Mouse (Mus musculus): ENCODE data around the gene Traf7. TPM values are rescaled to one million over a fixed set of nuclear protein-coding genes. Genes with fewer than 3 reads are reported as not detected.

Gene Traf7
- polyA plus RNA-seq, 1 experiment: 12.7 TPM

DNA sequence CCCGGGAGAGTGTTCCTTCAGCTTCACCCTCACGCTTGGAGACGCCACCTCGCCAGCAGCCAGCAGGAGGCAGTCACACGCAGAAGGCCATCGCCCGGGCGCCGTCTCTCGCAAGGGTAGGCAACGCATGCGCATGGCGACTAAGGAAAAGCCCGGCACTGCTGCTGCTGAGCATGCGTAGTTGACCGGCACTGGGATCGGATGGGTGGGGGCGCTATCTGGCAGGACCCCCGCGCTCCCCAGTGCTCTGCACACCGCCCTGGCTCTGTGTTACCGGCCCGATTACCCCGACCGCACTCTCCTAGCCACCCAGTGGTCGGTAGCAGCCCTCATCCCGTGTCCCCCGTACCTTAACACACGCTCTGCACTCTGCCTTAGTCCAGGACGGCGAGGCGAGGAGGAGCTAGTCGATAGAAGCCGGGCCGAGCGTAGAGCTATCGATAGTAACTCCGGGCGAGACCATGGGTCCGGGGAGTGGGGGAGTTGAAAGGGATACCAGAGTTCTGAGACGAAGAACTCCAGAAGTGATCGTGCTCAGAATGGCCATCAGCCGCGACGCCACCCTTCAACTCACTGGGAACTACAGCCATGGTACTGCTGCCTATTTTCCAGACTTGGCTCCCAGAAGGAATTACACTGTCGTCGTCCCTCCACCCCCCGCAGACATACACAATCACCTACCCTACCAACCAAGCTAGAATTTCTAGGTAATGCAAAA is 48.9 kb downstream of the Traf7 start, which contains the start of gene Mlst8:
Mlst8 (minus strand) TSS at position 416 of the 718 bp plus-strand sequence.
- peaks cover 44% of the 10 kb centered on the region for H3K36me3 ChIP-seq (ENCODE audit: control insufficient read depth)
- H3K27me3 ChIP-seq (ENCODE audit: control insufficient read depth): peaks cover 3% of the 10 kb centered on the region
- no peak for TF ChIP-seq GATA1 (IDR thresholded peaks at IDR 0.05; ENCODE audit: low read length)
- no peak for TF ChIP-seq TAL1 (IDR thresholded peaks at IDR 0.05; ENCODE audit: low read length)
- H3K9me3 ChIP-seq (ENCODE audit: control insufficient read depth, low read length): no peaks in the 10 kb centered on the region
- peak within 1 kb of the TSS; percentile 90 for H3K4me3 ChIP-seq (replicated peaks)
- peaks cover 41% of the 10 kb centered on the region for H3K4me1 ChIP-seq (ENCODE audit: control insufficient read depth)

DNA sequence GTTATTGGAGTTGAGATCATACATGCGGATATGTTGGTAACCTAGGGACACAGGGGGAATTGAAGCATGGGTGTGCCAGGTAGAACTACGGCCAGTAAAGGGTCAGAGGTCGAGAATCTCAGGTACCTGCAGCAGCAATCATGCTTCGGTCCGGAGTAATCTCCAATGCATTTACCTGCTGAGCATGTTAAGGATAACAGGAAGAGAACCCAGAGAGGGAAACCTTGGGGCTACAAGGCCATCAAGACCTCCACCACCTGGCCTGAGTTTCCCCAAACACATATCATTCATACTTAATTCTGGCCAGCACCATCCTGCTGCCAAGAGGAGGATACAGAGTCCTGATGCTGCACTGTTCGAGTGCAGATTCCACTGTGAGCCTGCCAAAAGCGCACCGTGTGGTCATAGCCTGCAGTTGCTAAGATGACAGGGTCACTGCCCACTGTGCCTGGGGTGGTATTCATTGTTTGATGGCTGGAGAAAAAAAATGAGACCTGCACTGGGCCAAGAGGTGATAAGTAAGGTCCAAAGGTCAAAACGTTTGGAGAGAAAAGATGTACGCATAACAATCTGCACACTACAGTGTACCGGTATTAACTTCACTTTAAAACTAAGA is 49.6 kb downstream of the Traf7 start:
- TF ChIP-seq TAL1 (IDR thresholded peaks at IDR 0.05; ENCODE audit: low read length): no peak
- TF ChIP-seq GATA1 (IDR thresholded peaks at IDR 0.05; ENCODE audit: low read length): no peak
- H3K4me3 ChIP-seq (replicated peaks): peak overlapping the region; percentile 90
- peaks cover 48% of the 10 kb centered on the region for H3K4me1 ChIP-seq (ENCODE audit: control insufficient read depth)
- H3K36me3 ChIP-seq (ENCODE audit: control insufficient read depth): peaks cover 51% of the 10 kb centered on the region
- H3K27me3 ChIP-seq (ENCODE audit: control insufficient read depth): no peaks in the 10 kb centered on the region
- H3K9me3 ChIP-seq (ENCODE audit: control insufficient read depth, low read length): no peaks in the 10 kb centered on the region

DNA sequence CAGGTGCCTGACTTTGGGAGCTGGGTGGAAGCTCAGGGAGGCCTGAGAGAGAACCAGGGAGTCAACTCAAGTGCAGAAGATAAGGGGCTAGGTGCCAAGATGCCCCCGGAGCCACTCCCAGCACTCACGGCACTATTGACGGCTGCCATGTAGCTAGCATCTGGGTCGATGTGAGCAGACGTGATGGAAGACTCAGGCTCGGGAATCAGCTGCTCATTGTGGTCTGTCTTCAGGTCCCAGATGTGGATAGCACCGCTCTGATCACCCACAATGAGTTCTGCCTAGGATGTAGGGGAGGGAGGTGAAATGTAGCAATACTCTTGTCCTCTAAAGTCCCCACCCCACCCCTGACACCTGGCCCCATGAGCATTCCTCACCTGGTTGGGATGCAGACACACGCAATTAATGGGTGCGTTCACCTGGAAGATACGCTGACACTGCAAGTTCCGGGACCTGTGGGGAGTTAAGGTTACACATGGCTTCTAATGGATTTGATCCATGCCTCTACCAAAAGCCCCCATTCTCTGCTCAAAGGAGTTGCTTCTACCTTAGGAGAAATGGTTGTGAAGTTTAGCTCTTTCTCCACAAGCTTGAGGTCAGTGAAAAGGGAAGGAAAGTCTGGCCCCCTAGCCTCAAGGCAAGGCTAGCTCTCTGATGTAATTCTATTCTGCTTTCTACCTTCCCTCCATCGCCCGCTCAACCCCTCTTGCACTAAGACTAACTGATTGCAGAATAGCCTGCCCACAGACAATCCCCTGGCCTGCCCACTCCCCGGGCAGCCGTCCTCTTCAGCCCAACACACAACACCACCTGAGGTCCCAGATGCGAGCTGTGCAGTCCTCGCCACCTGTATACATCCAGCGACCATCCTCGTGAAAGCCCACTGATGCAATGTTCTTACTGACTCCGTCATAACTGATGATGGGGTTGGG is 50.4 kb downstream of the Traf7 start:
- peaks cover 59% of the 10 kb centered on the region for H3K36me3 ChIP-seq (ENCODE audit: control insufficient read depth)
- no peaks in the 10 kb centered on the region for H3K27me3 ChIP-seq (ENCODE audit: control insufficient read depth)
- H3K9me3 ChIP-seq (ENCODE audit: control insufficient read depth, low read length): no peaks in the 10 kb centered on the region
- H3K4me1 ChIP-seq (ENCODE audit: control insufficient read depth): peaks cover 56% of the 10 kb centered on the region
- peak overlapping the region; percentile 90 for H3K4me3 ChIP-seq (replicated peaks)
- TF ChIP-seq GATA1 (IDR thresholded peaks at IDR 0.05; ENCODE audit: low read length): no peak
- TF ChIP-seq TAL1 (IDR thresholded peaks at IDR 0.05; ENCODE audit: low read length): no peak

DNA sequence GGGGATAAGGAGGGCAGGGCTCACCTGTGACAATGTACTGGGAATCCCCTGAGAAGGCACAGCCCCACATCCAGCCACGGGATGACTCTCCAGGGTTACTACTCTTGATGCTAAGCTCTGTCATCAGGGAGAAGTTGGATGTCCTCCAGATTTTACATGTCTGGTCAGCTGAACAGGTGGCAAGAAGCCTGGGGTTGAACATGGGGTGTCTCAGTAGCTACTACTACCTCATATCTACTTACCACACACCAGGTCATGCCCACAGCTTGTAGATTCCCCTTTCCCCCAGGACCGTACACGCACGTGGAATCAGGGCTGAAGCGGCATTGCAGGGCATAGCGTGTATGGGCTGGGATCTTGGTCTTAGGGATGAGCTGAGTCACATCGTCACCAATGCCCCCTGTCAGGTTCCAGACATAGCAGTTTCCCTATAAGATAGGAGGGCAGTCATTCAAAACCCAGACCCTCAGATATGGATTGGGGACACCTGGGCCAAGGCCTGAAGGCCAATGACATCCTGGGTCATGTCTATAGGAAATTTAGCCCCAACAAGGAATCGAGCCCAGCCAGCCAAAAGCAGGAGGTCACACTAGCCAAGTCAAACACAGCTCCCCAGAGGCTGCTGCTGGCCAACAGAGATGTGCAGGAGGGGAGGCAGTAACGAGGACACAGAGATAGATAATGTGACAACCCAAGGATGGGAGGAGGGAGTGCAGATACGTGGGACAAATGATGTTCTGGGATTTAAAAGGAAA is 51.5 kb downstream of the Traf7 start:
- Histone ChIP-seq H3K4me3 (replicated peaks) (no peak overlapping the region), H3K4me1 (ENCODE audit: control insufficient read depth) (peaks cover 65% of the 10 kb centered on the region)

DNA sequence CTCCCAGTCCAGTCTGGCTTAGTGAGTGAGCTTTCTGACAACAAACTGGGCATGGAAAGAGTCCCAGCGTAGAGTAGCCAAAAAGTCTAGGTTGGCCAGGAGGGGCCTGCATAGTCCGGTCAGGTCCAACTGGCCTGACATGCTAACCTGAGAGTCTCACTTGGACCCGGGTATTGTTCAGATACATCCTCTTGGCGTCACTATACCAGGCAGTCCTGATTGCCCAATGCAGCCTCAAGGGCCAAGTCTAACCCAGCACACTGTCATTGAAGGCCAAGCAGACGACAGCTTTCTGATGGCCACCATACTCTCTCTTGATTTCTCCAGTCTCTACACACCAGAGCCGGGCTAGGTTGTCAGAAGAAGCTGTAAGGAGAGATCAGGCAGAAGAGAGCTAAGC is 52.2 kb downstream of the Traf7 start:
- Histone ChIP-seq H3K4me3 (replicated peaks) (no peak overlapping the region), H3K36me3 (ENCODE audit: control insufficient read depth) (peaks cover 75% of the 10 kb centered on the region), H3K9me3 (ENCODE audit: control insufficient read depth, low read length) (no peaks in the 10 kb centered on the region), H3K27me3 (ENCODE audit: control insufficient read depth) (no peaks in the 10 kb centered on the region), H3K4me1 (ENCODE audit: control insufficient read depth) (peaks cover 68% of the 10 kb centered on the region)
- TF ChIP-seq GATA1 (IDR thresholded peaks at IDR 0.05; ENCODE audit: low read length) (no peak), TAL1 (IDR thresholded peaks at IDR 0.05; ENCODE audit: low read length) (no peak)

More for the DNA sequence above, 51.5 kb downstream of the Traf7 start:
- peaks cover 70% of the 10 kb centered on the region for H3K36me3 ChIP-seq (ENCODE audit: control insufficient read depth)
- no peaks in the 10 kb centered on the region for H3K27me3 ChIP-seq (ENCODE audit: control insufficient read depth)
- TF ChIP-seq TAL1 (IDR thresholded peaks at IDR 0.05; ENCODE audit: low read length) (no peak), GATA1 (IDR thresholded peaks at IDR 0.05; ENCODE audit: low read length) (no peak)
- no peaks in the 10 kb centered on the region for H3K9me3 ChIP-seq (ENCODE audit: control insufficient read depth, low read length)

DNA sequence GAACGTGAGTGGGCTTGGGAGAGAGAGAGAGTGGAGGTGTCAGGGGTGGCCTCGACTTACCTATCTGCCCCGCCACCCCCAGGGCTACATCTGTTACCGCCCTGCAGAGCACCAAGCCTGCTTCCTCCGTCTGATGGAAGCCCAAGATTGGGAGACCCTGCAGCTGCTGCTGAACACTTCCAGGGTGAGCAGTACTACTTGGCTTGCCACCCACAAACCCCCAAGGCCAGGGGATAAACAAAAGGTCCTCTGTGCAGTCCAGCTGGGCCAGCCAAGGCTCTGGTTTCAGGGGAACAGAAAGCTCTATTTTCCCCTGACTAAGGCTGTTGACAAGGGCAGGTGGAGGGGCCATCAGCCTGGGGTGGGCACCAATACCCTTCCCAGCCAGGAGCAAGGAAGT is 53.2 kb downstream of the Traf7 start:
- Histone ChIP-seq H3K36me3 (ENCODE audit: control insufficient read depth) (peaks cover 75% of the 10 kb centered on the region), H3K4me1 (ENCODE audit: control insufficient read depth) (peaks cover 61% of the 10 kb centered on the region), H3K27me3 (ENCODE audit: control insufficient read depth) (no peaks in the 10 kb centered on the region), H3K9me3 (ENCODE audit: control insufficient read depth, low read length) (no peaks in the 10 kb centered on the region), H3K4me3 (replicated peaks) (peak overlapping the region; percentile 27)
- TF ChIP-seq TAL1 (IDR thresholded peaks at IDR 0.05; ENCODE audit: low read length) (no peak), GATA1 (IDR thresholded peaks at IDR 0.05; ENCODE audit: low read length) (no peak)

DNA sequence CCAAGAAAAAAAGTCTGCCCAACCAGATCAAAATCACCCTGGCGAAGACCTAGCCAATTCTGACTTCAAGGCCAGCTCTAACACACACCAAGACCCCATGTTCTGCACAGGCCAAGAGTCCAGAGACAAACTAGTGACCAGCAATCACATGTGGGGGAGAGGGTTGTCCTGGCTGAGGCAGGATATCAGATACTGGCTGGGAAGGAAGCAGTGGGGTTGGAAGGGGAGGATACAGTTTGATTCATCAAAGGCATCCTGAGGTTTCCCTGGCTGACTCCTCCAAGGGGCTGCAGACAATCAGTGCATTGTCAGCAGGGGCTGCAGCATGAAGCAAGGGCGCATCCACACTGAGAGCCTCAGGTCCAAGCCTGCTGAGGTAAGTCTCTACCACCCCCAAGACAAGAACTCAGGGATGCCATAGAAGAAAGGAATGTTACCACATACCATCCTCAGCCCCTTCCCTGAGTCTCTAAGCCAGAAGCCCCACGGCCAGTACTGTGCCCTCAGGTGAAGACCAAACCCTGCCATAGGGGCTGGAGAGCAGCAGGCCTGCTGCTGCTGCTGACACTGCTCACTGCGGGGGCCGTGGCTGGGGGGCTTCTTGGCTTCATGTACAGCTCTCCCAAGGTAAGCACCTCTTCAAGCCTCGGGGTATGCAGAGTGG is 54.0 kb downstream of the Traf7 start, which contains the start of gene Bricd5:
Bricd5 (plus strand) TSS at position 273 of the 664 bp plus-strand sequence.
- Histone ChIP-seq H3K4me1 (ENCODE audit: control insufficient read depth) (peaks cover 60% of the 10 kb centered on the region), H3K36me3 (ENCODE audit: control insufficient read depth) (peaks cover 75% of the 10 kb centered on the region), H3K4me3 (replicated peaks) (peak within 1 kb of the TSS; percentile 70)

DNA sequence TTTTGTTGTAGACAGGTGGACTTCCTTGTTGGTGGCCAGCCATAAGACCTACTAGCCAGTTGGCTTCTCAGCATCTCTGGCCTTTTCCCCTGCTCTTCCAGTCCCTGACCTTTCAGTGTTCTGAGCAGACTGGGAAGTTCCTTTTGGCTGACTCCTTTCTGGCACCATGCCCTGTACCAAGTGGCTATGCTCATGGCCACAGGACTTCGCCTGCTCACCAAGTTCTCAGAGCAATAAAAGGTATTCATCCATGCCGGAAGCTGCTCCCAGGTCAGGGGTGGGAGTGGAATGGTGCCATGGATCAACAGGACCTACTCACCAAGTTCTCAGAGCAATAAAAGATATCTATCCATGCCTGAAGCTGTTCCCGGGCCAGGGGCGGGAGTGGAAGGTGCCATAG is 55.2 kb downstream of the Traf7 start:
- peaks cover 57% of the 10 kb centered on the region for H3K4me1 ChIP-seq (ENCODE audit: control insufficient read depth)

More for the DNA sequence above, 54.0 kb downstream of the Traf7 start, which contains the start of gene Bricd5:
- Histone ChIP-seq H3K27me3 (ENCODE audit: control insufficient read depth) (no peaks in the 10 kb centered on the region), H3K9me3 (ENCODE audit: control insufficient read depth, low read length) (no peaks in the 10 kb centered on the region)
- TF ChIP-seq GATA1 (IDR thresholded peaks at IDR 0.05; ENCODE audit: low read length) (no peak), TAL1 (IDR thresholded peaks at IDR 0.05; ENCODE audit: low read length) (no peak)

More for the DNA sequence above, 55.2 kb downstream of the Traf7 start:
- Histone ChIP-seq H3K36me3 (ENCODE audit: control insufficient read depth) (peaks cover 70% of the 10 kb centered on the region), H3K27me3 (ENCODE audit: control insufficient read depth) (no peaks in the 10 kb centered on the region), H3K9me3 (ENCODE audit: control insufficient read depth, low read length) (no peaks in the 10 kb centered on the region), H3K4me3 (replicated peaks) (peak overlapping the region; percentile 70)
- TF ChIP-seq GATA1 (IDR thresholded peaks at IDR 0.05; ENCODE audit: low read length): no peak
- no peak for TF ChIP-seq TAL1 (IDR thresholded peaks at IDR 0.05; ENCODE audit: low read length)

Measured in erythroblast, embryonic 14.5 days (primary cell).